Mouse (Mus musculus) midbrain, embryonic 16.5 days (tissue): ENCODE measurements around the gene Ano8. TPM values are rescaled to one million over a fixed set of nuclear protein-coding genes. Genes with fewer than 3 reads are reported as not detected.
"Not testable (repeated sequence)": the region's sequence is repeated elsewhere in the genome, so short reads cannot be mapped to it uniquely, and the experiment has no call there.

Source experiments
- ATAC-seq: fragments of 200-750 bp; cut with Nextera tagmentation; 2 replicates; pipeline ENCODE4 v1.8.0; 2017; ENCODE audit warnings: moderate TSS enrichment
- H3K27ac ChIP-seq: fragments of 300-500 bp; sonication (generic); 2 replicates; pipeline ENCODE4 v1.5.1; 2014; ENCODE audit warnings: mild to moderate bottlenecking, low read length, mixed read lengths
- H3K27me3 ChIP-seq: fragments of 300-500 bp; sonication (generic); 2 replicates; pipeline ENCODE4 v1.6.1; 2014; ENCODE audit warnings: low read depth, low read length, mixed read lengths; ENCODE audit not compliant: control insufficient read depth, insufficient read depth
- H3K36me3 ChIP-seq: fragments of 300-500 bp; sonication (generic); 2 replicates; pipeline ENCODE4 v1.6.1; 2014; ENCODE audit warnings: mild to moderate bottlenecking, low read length, moderate library complexity, mixed read lengths; ENCODE audit not compliant: control insufficient read depth, insufficient read depth
- H3K4me1 ChIP-seq: fragments of 300-500 bp; sonication (generic); 2 replicates; pipeline ENCODE4 v1.6.1; 2014; ENCODE audit warnings: mild to moderate bottlenecking, low read length, mixed read lengths; ENCODE audit not compliant: control insufficient read depth, insufficient read depth
- H3K4me2 ChIP-seq: fragments of 300-500 bp; sonication (generic); 2 replicates; pipeline ENCODE4 v1.6.1; 2014; ENCODE audit warnings: mild to moderate bottlenecking, low read length, mixed read lengths
- H3K4me3 ChIP-seq: fragments of 300-500 bp; sonication (generic); 2 replicates; pipeline ENCODE4 v1.5.1; 2014; ENCODE audit warnings: low read depth, mild to moderate bottlenecking, low read length, moderate library complexity, mixed read lengths
- H3K9ac ChIP-seq: fragments of 300-500 bp; sonication (generic); 2 replicates; pipeline ENCODE4 v1.6.1; 2014; ENCODE audit warnings: low read depth, low read length, mixed read lengths
- H3K9me3 ChIP-seq: fragments of 300-500 bp; sonication (generic); replicated peaks from 2 replicates; pipeline ENCODE4 v1.6.1; 2014; ENCODE audit warnings: mild to moderate bottlenecking, low read length, mixed read lengths; ENCODE audit not compliant: control insufficient read depth, poor library complexity, severe bottlenecking
- WGBS: fragments of 180-500 bp; shearing (Covaris S2); extraction: QIAGEN DNeasy Blood & Tissue Kit; methylation state at CpG from one replicate; pipeline ENCODE4 v1.1.7; 2014; 5-methylcytosine and 5-hydroxymethylcytosine counted together
- polyA plus RNA-seq: library from polyadenylated mRNA; unstranded; fragments of >200 nt; fragmentation: Nextera tagmentation; extraction: Ambion mirVana; gene quantifications from 2 replicates; pipeline ENCODE4 v1.2.1, GENCODE M21; 2015

The Ano8 gene
- 4.0 and 5.9 TPM in 2 replicates for polyA plus RNA-seq

DNA sequence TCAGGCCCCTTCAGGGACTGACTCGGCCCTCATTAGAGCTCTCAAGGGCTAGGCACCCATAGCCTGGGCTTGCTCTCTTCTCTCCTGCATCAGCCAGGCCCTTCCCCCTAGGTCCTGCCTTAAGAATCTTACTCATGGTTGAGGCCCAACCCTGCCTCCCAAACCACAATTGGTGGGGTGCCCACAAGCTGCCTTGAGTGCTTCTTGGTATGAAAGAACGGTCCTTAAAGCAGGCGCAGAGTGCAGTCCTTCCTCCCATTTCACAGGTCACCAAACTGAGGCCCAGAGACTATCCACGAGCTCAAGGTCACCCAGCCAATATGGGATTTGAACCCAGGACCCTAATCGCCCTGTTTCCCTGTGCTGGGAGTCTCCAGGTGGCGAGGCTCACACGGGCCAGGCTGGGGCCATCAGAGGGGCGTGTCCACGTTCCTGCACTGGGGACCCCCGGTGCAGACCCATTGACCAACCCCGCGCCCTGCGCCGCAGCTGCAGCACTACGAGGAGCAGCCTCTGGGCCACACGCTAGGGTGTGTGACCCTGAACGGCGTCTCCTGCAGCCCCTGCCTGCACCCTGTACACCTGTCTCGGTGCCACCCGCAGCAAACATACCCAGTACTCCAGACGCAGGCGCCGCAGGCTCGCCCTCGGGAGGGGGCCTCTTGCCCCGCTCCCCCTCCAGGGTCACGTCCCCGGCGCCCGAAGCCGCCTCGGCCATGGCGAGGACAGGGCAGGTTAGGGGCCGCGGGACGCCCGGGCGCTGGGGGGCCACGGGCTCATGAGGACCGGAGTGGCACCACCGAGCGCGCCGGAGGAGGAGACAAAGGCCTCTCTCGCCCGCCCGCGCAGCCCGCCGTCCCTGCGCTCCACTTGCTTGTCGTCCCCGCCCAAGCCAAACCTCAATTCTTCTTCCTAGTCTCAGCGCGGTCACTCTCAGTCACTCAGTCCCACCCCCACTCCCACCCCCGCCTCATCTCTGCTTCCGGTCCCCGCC is at the start of gene Ano8:
Gene Ano8, minus strand, starts transcription at position 822 of the 994 bp plus-strand sequence.
- Histone ChIP-seq H3K9me3 (no peaks in the 10 kb centered on the region), H3K4me1 (peaks cover 29% of the 10 kb centered on the region), H3K9ac (peak within 1 kb of the TSS; percentile 98), H3K4me2 (peak within 1 kb of the TSS; percentile 92), H3K36me3 (peaks cover 10% of the 10 kb centered on the region), H3K27ac (peak within 1 kb of the TSS; percentile 87), H3K4me3 (peak within 1 kb of the TSS; percentile 93), H3K27me3 (no peaks in the 10 kb centered on the region)
- 5% methylated on average over 54 of the region's 58 CpGs for WGBS
- peak; percentile 77 for ATAC-seq

DNA sequence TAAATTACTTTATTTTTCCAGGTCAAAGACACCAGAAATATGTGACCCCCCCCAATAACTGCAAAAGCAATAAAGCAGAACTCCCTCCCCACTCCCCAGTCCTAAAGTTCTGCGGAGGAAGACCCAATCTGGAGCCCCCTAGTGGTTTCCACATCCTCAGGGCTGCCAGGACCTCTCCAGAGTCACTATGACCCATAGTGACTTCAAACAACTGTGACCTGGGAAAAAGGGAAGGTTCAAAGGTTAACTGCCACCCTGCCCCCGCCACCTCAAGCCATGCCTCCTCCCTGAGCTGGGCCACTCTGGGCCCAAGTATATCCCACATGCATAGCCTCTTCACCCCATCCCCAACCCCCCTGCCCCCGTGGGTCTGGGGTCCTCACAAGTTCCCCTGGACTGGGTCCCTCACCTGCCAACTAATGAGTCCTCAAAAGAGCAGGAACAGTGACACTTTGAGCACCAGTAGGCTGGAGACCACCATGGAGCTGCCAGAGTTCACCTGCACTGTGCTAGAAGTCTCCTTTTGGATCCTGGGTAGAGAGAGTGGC is 48.6 kb upstream of the Ano8 start:
- WGBS: 40% methylated on average over 3 of the region's 3 CpGs
- no peak for ATAC-seq
- Histone ChIP-seq H3K4me1 (peaks cover 7% of the 10 kb centered on the region; the same call in 1 of the 2 replicates), H3K27ac (no peak overlapping the region), H3K4me2 (no peak overlapping the region), H3K4me3 (no peak overlapping the region), H3K9me3 (no peaks in the 10 kb centered on the region), H3K9ac (no peak overlapping the region), H3K27me3 (peaks cover 20% of the 10 kb centered on the region), H3K36me3 (no peaks in the 10 kb centered on the region)

- H3K4me2 ChIP-seq, H3K36me3 ChIP-seq, H3K4me1 ChIP-seq, H3K9ac ChIP-seq, H3K27ac ChIP-seq, H3K4me3 ChIP-seq, ATAC-seq, H3K9me3 ChIP-seq: not testable (repeated sequence)
- 71% methylated on average over 5 of the region's 12 CpGs for WGBS
- peaks cover 13% of the 10 kb centered on the region for H3K27me3 ChIP-seq
Measured at GRCm38 (mm10) chr8:71530735-71531467, 45.1 kb upstream of the Ano8 start.

DNA sequence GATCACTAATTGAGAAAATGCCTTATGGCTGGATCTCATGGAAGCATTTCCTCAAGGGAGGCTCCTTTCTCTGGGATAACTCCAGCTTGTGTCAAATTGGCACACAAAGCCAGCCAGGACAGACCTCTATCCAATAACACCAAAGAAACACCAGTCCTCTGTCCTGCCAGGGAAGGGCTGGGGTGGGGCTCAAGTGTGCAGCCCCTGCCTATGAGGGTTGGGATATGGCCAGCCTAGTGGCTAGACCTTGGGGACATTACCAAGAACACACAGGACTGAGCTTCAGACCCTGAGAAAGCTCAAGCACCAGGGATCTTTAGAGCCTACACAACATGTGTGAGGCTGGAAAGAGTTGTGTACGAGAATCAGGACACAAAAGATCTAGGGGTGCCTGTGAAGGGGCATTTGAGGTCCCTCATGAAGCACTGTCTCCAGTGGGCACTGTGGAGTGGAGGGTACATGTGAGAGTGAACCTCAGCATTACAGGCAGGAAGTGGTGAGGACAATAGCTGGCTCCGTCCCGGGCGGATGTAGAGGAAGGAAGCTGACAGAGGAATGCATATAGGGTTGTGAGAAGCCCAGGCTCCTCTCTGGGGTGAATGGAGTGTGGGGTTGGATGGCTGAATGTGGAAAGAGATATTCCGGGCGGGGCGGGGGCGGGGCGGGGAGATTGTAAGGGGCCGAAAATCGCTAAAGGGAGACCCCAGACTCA is 42.8 kb upstream of the Ano8 start:
- Histone ChIP-seq H3K27me3 (peaks cover 22% of the 10 kb centered on the region), H3K4me2 (no peak overlapping the region), H3K36me3 (no peaks in the 10 kb centered on the region), H3K4me1 (peaks cover 3% of the 10 kb centered on the region; the same call in 1 of the 2 replicates), H3K27ac (no peak overlapping the region), H3K9me3 (no peaks in the 10 kb centered on the region), H3K4me3 (no peak overlapping the region), H3K9ac (no peak overlapping the region)
- 89% methylated on average over 11 of the region's 11 CpGs for WGBS
- ATAC-seq: no peak

DNA sequence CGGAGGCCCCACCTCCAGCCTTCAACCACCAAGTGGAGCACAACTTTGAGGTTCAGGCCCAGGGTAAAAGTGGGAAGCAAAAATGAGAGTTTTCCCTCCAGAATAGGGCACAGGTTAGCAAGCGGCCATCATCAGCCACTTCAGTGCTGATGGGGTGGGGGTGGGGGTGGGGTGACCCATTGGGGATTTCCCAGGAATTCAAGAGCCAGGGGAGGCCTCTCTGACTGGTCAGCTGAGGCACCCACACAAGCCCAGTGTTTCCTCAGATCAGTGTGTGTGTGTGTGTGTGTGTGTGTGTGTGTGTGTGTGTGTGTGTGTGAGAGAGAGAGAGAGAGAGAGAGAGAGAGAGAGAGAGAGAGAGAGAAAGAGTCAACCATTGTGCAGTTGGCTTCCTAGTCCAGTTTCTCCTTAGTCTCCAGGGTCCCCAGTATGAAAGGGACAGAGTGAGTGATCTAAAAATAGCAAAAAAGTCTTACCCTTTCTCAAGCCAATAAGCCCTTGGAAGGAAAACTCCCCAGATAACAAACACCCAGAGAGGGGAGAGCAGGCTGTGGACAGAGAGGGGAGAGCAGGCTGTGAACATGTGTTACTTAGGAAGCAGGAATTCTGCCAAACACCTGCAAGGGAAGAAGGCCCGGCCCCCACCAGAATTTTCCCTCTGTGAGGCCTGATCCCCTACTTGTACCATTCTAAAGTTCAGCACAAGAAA is 41.6 kb upstream of the Ano8 start:
- ATAC-seq: no peak

DNA sequence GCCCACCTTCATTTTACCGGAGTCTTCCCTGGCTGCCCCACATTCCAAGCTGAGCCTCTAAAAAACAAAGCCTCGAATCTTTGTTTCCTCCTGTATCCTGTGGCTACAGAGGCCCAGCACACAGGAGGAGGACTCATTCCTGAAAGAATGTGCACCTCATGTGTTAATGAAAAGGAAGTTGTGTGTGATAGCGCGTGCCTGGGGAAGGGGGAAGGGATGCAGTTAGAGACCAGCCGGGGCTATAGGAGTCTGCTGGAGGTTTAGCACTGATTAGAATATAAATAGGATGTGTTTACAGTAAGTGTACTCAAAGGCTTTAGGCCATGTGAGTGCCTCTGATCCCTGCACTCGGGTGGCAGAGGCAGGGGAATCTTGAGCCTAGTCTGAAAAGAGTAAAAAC is 40.5 kb upstream of the Ano8 start:
- Histone ChIP-seq H3K9me3 (no peaks in the 10 kb centered on the region), H3K4me3 (no peak overlapping the region), H3K4me1 (peaks cover 3% of the 10 kb centered on the region; the same call in 1 of the 2 replicates), H3K27ac (no peak overlapping the region), H3K27me3 (peaks cover 22% of the 10 kb centered on the region), H3K9ac (no peak overlapping the region), H3K36me3 (no peaks in the 10 kb centered on the region), H3K4me2 (no peak overlapping the region)
- WGBS: 7% methylated on average over 6 of the region's 6 CpGs
- no peak for ATAC-seq

More for the DNA sequence above, 41.6 kb upstream of the Ano8 start:
- H3K9me3 ChIP-seq: no peaks in the 10 kb centered on the region
- no peaks in the 10 kb centered on the region for H3K36me3 ChIP-seq
- peaks cover 22% of the 10 kb centered on the region for H3K27me3 ChIP-seq
- no peak overlapping the region for H3K4me3 ChIP-seq
- H3K9ac ChIP-seq: no peak overlapping the region
- WGBS: 44% methylated on average over 3 of the region's 3 CpGs
- H3K27ac ChIP-seq: no peak overlapping the region; the same call in 1 of the 2 replicates
- no peak overlapping the region for H3K4me2 ChIP-seq
- H3K4me1 ChIP-seq: peaks cover 3% of the 10 kb centered on the region; the same call in 1 of the 2 replicates

GRCm38 (mm10) chr8:71525226-71526050 is 39.7 kb upstream of the Ano8 start, which contains the start of gene Ccdc194:
Gene Ccdc194 (minus strand): TSS chr8:71525711.
- Histone ChIP-seq H3K27me3 (peaks cover 22% of the 10 kb centered on the region), H3K36me3 (no peaks in the 10 kb centered on the region), H3K9ac (no peak within 1 kb of the TSS), H3K4me2 (peak within 1 kb of the TSS; percentile 14; the same call in 1 of the 2 replicates), H3K9me3 (no peaks in the 10 kb centered on the region), H3K4me1 (peaks cover 3% of the 10 kb centered on the region; the same call in 1 of the 2 replicates), H3K27ac (no peak within 1 kb of the TSS), H3K4me3 (no peak within 1 kb of the TSS)
- 8% methylated on average over 41 of the region's 46 CpGs for WGBS
- no peak for ATAC-seq
